Mouse (Mus musculus) retina, postnatal 1 day (tissue): ENCODE measurements around the gene Cfap161.

ENCODE experiments used
- DNase-seq: peaks from one replicate; pipeline ENCODE4 v3.0.0-alpha.2; 2012

The Cfap161 gene

GRCm38 (mm10) chr7:83794705-83795104 is at the start of gene Cfap161:
Cfap161 (minus strand) TSS chr7:83794880.
- peak; percentile 95 for DNase-seq

- no peak for DNase-seq
Measured at GRCm38 (mm10) chr7:83842486-83843259, 48.0 kb upstream of the Cfap161 start.

- DNase-seq, result no peak
Measured at GRCm38 (mm10) chr7:83840076-83840475, 45.4 kb upstream of the Cfap161 start.

GRCm38 (mm10) chr7:83838525-83839224 is 44.0 kb upstream of the Cfap161 start:
- no peak for DNase-seq

- DNase-seq, result no peak
Measured at GRCm38 (mm10) chr7:83829355-83829754, 34.7 kb upstream of the Cfap161 start.

GRCm38 (mm10) chr7:83827402-83828076 is 32.9 kb upstream of the Cfap161 start:
- no peak for DNase-seq

- no peak for DNase-seq
Measured at GRCm38 (mm10) chr7:83826808-83827207, 32.1 kb upstream of the Cfap161 start.

GRCm38 (mm10) chr7:83821951-83822350 is 27.3 kb upstream of the Cfap161 start:
- DNase-seq, result no peak

GRCm38 (mm10) chr7:83816886-83817285 is 22.2 kb upstream of the Cfap161 start:
- DNase-seq, result no peak

GRCm38 (mm10) chr7:83815646-83816045 is 21.0 kb upstream of the Cfap161 start:
- no peak for DNase-seq

GRCm38 (mm10) chr7:83813993-83814392 is 19.3 kb upstream of the Cfap161 start:
- peak; percentile 24 for DNase-seq

GRCm38 (mm10) chr7:83813465-83813864 is 18.8 kb upstream of the Cfap161 start:
- no peak for DNase-seq

- DNase-seq, result no peak
Measured at GRCm38 (mm10) chr7:83813016-83813415, 18.3 kb upstream of the Cfap161 start.

- DNase-seq, result no peak
Measured at GRCm38 (mm10) chr7:83812581-83812980, 17.9 kb upstream of the Cfap161 start.

GRCm38 (mm10) chr7:83811916-83812315 is 17.2 kb upstream of the Cfap161 start:
- no peak for DNase-seq

GRCm38 (mm10) chr7:83811461-83811860 is 16.8 kb upstream of the Cfap161 start:
- no peak for DNase-seq

GRCm38 (mm10) chr7:83810141-83811100 is 15.7 kb upstream of the Cfap161 start:
- DNase-seq, result peak; percentile 9

GRCm38 (mm10) chr7:83809715-83810114 is 15.0 kb upstream of the Cfap161 start:
- no peak for DNase-seq

GRCm38 (mm10) chr7:83809060-83809459 is 14.4 kb upstream of the Cfap161 start:
- DNase-seq, result peak; percentile 76

- no peak for DNase-seq
Measured at GRCm38 (mm10) chr7:83806934-83807333, 12.3 kb upstream of the Cfap161 start.

- no peak for DNase-seq
Measured at GRCm38 (mm10) chr7:83803777-83804176, 9.1 kb upstream of the Cfap161 start.

GRCm38 (mm10) chr7:83802509-83802908 is 7.8 kb upstream of the Cfap161 start:
- peak; percentile 71 for DNase-seq
